Mouse (Mus musculus) cerebellum, postnatal 10 days (tissue): ENCODE measurements at regions not wholly inside any gene's neighbourhood (a gene's known extent, or its start where the extent isn't known, plus 50 kb on each side); places are given as distances from the start of the nearest gene placed in this dataset.

Experiments used
- DNase-seq, 2 experiments: peaks; one replicate each; pipeline ENCODE4 v3.0.0; 2021; ENCODE audit warnings: mixed read lengths in 2 of 2

DNA sequence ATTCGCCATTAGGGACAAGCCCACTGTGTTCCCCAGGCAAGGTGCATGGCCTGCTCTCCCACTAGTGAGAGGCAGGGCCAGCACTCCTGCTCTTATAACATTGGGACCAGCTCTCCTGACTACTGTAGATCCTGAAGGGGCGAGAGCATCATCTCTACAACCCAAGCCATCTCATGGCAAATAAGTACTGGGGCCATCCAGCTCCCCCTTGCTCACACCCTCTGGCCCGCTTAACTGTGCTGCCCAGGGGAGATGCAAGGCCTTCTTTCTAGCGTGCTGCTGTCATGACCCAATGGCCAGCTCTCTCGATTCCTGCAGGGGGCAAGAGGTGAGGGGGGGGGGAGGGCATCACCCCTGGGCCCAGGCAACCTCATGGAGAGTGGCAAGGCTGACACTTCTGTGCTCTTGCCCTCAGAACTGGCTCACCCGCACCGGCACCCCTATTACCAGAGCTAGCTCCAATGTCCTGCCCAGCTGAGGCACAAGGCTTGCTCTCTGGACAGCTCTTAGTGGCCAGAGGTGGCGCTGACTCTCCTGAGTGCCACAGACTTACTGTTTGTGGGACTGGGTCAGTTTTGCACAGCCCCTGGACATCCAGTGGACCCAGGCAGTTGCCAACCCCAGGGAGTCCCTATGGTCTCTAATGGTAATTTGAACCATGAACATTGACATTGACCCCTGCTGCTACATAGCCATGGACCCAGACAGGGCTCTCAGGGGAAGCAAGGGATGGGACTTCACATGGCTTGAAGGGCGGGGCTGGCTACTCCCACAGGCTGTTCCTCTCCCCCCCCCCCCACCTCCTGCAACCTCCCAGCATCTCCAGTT lies 448.2 kb downstream of the Tdrd3 start:
- peak; percentile 3 to 12 for DNase-seq

DNA sequence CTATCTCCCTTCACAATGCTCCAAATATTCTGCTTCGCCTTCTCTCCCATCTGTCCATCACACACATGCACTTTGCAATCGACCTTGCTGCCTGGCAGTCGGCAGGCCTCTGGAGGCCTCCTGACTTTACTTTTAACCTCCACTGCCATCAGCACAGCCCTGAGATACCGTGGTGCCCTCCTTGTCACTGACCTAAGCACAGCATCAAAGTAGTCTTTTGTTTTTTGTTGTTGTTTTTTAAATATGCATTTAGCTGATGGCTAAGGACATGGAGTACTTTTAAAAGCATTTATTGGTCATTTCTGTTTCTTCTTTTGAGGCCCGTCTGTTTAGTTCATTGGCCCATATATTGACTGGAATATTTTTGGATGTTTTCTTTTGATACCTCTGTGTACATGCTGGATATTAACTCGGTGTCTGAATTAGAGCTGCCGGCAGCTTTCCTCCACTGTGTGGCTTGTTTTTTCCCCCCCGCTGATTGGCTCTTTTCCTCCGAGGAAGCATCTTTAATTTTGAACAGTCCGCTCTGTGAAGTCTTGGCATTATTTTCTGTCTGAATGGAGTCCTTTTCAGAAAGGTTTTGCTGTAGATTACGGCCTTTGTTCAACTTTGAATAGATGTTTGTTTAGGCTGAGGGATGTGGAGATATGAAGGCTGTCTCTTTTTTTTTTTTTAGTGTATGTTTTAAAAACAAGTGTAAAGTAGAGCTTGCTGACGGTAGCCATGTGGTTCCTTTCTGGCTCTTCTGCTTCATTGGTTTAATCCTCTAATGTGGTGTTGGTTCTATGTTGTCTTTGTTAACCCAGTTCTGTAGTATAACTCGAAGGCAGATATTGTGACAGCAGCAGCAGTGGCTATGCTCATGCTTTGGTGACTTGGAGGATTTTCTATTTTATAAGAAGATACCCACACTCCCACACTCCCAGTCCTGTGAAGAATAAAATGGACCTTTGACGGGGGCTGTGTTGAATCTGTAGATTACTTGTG lies 449.1 kb downstream of the Tdrd3 start:
- DNase-seq, result peak; percentile 62 to 63

DNA sequence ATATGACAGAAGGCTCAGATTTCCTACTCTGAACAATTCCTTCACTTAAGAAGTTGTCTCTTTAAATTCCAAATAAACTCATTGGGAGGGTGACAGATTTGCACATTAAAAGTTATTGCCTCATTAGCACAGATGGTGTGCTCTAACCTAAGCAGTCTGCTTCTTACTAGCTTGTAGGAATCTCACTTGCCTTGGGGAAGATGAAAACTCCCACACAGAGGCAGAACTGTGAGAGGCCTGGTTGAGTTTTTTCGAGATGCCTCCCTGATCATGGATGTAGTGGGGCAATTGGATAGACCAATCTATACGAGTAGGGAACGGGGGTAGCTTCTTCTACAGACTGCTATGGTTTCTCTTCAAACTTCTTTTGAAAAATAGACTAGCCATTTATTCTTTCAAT lies 485.3 kb downstream of the Tdrd3 start:
- DNase-seq, result no peak

DNA sequence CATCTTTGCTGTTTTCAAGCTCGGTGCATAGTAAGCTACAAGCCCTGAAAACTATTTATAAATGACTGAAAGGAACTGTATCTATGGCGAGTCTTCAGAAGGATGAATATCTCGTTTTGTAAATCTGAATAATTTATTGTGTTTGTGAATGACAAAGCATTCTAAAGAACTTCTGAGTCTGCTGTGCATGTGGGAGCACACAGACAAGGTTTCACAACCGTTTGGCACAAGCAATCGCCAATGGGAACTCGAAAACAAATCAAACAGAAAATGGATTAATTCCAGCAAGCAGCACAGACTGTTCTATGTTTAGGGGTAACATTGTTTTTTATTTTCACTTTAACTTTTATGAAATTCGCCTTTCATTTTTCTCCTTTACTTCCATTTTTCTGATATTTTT lies 486.0 kb downstream of the Tdrd3 start:
- no peak for DNase-seq
